ENCODE assay signal across 9 mouse cellular contexts in the genomic region with DNA sequence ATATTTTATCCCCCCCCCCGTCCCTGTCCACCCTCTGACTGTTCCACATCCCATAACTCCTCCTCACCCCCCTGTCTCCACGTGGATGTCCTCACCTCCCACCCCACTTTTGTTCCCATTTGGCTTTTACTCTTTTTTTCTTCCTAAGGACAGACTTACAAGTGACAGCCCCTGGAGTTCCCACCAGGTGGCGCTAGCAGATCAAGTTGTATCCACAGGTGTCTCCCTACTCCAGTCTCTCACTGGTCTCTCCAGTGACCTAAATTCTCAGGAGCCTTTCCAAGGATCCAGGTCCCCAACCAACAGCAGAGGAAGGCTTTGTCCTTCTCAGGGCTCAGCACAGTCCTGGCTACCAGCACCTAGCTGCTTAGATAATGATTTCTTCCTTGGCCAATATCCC.
DNase-seq lines count a peak whose midpoint lies in the region; ATAC-seq lines count a peak whose summit lies in the region.
"Had no signal": no experiment of that assay in that cellular context is flagged by ENCODE, and none has a peak within 500 bp of the region (broad histone marks: within the 10 kb centered on the region; RNA-seq: fewer than 3 reads in every experiment).

No protein-coding gene starts in this region.

- no peaks in the 10 kb centered on the region for H3K36me3 ChIP-seq in hindbrain, embryonic 14.5 days (replicated peaks; ENCODE audit: control insufficient read depth, insufficient read depth)
- H3K36me3 ChIP-seq in hindbrain, embryonic 12.5 days: no peaks in the 10 kb centered on the region
- H3K36me3 ChIP-seq in neural tube, embryonic 11.5 days (ENCODE audit: control insufficient read depth, insufficient read depth, low read length): no peaks in the 10 kb centered on the region
- H3K36me3 ChIP-seq: embryonic facial prominence, embryonic 12.5 days had no signal

- peak; percentile 70 for DNase-seq in hindbrain, embryonic 14.5 days (ENCODE audit: low spot score)
- DNase-seq in ES-CJ7 (ENCODE audit: low read depth, low spot score): peak; percentile 82
- DNase-seq in brain, adult 2 months (ENCODE audit: low read depth, low spot score): peak; percentile 88
- peak; percentile 44 to 71 for DNase-seq in frontal cortex, postnatal 10 days (ENCODE audit: low spot score in 2 of 2)
- peak; percentile 64 for DNase-seq in layer of hippocampus, adult 9-10 months (ENCODE audit: low spot score)
- peak; percentile 68 for DNase-seq in neural tube, embryonic 11.5 days (ENCODE audit: low spot score)
- no peak for DNase-seq in spleen, postnatal 36 days (ENCODE audit: low spot score in 2 of 2)

- H3K27ac ChIP-seq in hindbrain, embryonic 14.5 days: no peak overlapping the region
- no peak overlapping the region for H3K27ac ChIP-seq in hindbrain, embryonic 12.5 days
- no peak overlapping the region for H3K27ac ChIP-seq in neural tube, embryonic 11.5 days (ENCODE audit: low read depth, low read length)
- H3K27ac ChIP-seq: embryonic facial prominence, embryonic 12.5 days had no signal

- no peak overlapping the region for H3K4me2 ChIP-seq in hindbrain, embryonic 14.5 days (replicated peaks)
- no peak overlapping the region for H3K4me2 ChIP-seq in hindbrain, embryonic 12.5 days (replicated peaks)
- H3K4me2 ChIP-seq in neural tube, embryonic 11.5 days (ENCODE audit: low read depth): no peak overlapping the region
- H3K4me2 ChIP-seq: embryonic facial prominence, embryonic 12.5 days had no signal

- 1% methylated on average over 3 of the region's 3 CpGs for WGBS in hindbrain, embryonic 14.5 days
- 3% methylated on average over 3 of the region's 3 CpGs for WGBS in hindbrain, embryonic 12.5 days
- 8% methylated on average over 3 of the region's 3 CpGs for WGBS in neural tube, embryonic 11.5 days

- no peak overlapping the region for H3K4me3 ChIP-seq in hindbrain, embryonic 14.5 days (replicated peaks; ENCODE audit: low read length)
- H3K4me3 ChIP-seq in hindbrain, embryonic 12.5 days: no peak overlapping the region
- H3K4me3 ChIP-seq in neural tube, embryonic 11.5 days (ENCODE audit: low read depth, low read length): no peak overlapping the region
- H3K4me3 ChIP-seq: embryonic facial prominence, embryonic 12.5 days had no signal

- no peak overlapping the region for H3K9ac ChIP-seq in hindbrain, embryonic 14.5 days
- H3K9ac ChIP-seq in hindbrain, embryonic 12.5 days: no peak overlapping the region
- no peak overlapping the region for H3K9ac ChIP-seq in neural tube, embryonic 11.5 days (ENCODE audit: low read length)
- H3K9ac ChIP-seq: embryonic facial prominence, embryonic 12.5 days had no signal

- H3K9me3 ChIP-seq in hindbrain, embryonic 14.5 days (ENCODE audit: control insufficient read depth, low read length): no peaks in the 10 kb centered on the region
- H3K9me3 ChIP-seq in hindbrain, embryonic 12.5 days (replicated peaks): no peaks in the 10 kb centered on the region
- H3K9me3 ChIP-seq in neural tube, embryonic 11.5 days (ENCODE audit: control insufficient read depth, low read length): 0 out of 2 replicates have a peak, but pooled peaks cover 2% of the 10 kb centered on the region

- no peaks in the 10 kb centered on the region for H3K27me3 ChIP-seq in hindbrain, embryonic 14.5 days (ENCODE audit: control insufficient read depth, insufficient read depth, low read length)
- no peaks in the 10 kb centered on the region for H3K27me3 ChIP-seq in hindbrain, embryonic 12.5 days
- no peaks in the 10 kb centered on the region for H3K27me3 ChIP-seq in neural tube, embryonic 11.5 days (ENCODE audit: control insufficient read depth, insufficient read depth, low read length)
- H3K27me3 ChIP-seq: embryonic facial prominence, embryonic 12.5 days had no signal

- no peak for ATAC-seq in hindbrain, embryonic 14.5 days (ENCODE audit: low FRiP score)
- no peak for ATAC-seq in hindbrain, embryonic 12.5 days (ENCODE audit: low FRiP score)
- no peak for ATAC-seq in neural tube, embryonic 11.5 days (ENCODE audit: insufficient read depth, low FRiP score, low TSS enrichment)

- no peaks in the 10 kb centered on the region for H3K4me1 ChIP-seq in hindbrain, embryonic 14.5 days (replicated peaks; ENCODE audit: control insufficient read depth, insufficient read depth, low read length)
- H3K4me1 ChIP-seq in hindbrain, embryonic 12.5 days: no peaks in the 10 kb centered on the region
- H3K4me1 ChIP-seq in neural tube, embryonic 11.5 days (ENCODE audit: control insufficient read depth, insufficient read depth, low read length): no peaks in the 10 kb centered on the region
- H3K4me1 ChIP-seq: embryonic facial prominence, embryonic 12.5 days had no signal

Comparison
In these comparisons a context has a peak if more than half of its experiments do, and no peak if none do; other contexts are left out.
1. DNase-seq: peak in hindbrain, embryonic 14.5 days (single experiment), ES-CJ7 (single experiment), brain, adult 2 months (single experiment), frontal cortex, postnatal 10 days (2 of 2), layer of hippocampus, adult 9-10 months (single experiment) and neural tube, embryonic 11.5 days (single experiment); none in spleen, postnatal 36 days (0 of 2).